Mouse (Mus musculus) embryonic facial prominence, embryonic 13.5 days (tissue): ENCODE measurements at regions not wholly inside any gene's neighbourhood (a gene's known extent, or its start where the extent isn't known, plus 50 kb on each side); places are given as distances from the start of the nearest gene placed in this dataset.

Experiments
- ATAC-seq: fragments of 200-750 bp; cut with Nextera tagmentation; 2 replicates; pipeline ENCODE4 v1.8.0; 2017; ENCODE audit warnings: low read depth; ENCODE audit not compliant: insufficient number of reproducible peaks, insufficient read depth, low FRiP score, low TSS enrichment
- H3K27ac ChIP-seq: fragments of 300-500 bp; sonication (generic); 2 replicates; pipeline ENCODE4 v1.5.1; 2015; ENCODE audit warnings: moderate library complexity, mild to moderate bottlenecking, inconsistent platforms
- H3K27me3 ChIP-seq: fragments of 300-500 bp; sonication (generic); 2 replicates; pipeline ENCODE4 v1.6.1; 2015; ENCODE audit warnings: mild to moderate bottlenecking, inconsistent platforms
- H3K36me3 ChIP-seq: fragments of 300-500 bp; sonication (generic); 2 replicates; pipeline ENCODE4 v1.6.1; 2015; ENCODE audit warnings: mild to moderate bottlenecking, inconsistent platforms
- H3K4me1 ChIP-seq: fragments of 300-500 bp; sonication (generic); 2 replicates; pipeline ENCODE4 v1.6.1; 2015; ENCODE audit warnings: inconsistent platforms
- H3K4me2 ChIP-seq: fragments of 300-500 bp; sonication (generic); 2 replicates; pipeline ENCODE4 v1.6.1; 2015; ENCODE audit warnings: moderate library complexity, mild to moderate bottlenecking, inconsistent platforms
- H3K4me3 ChIP-seq: fragments of 300-500 bp; sonication (generic); 2 replicates; pipeline ENCODE4 v1.5.1; 2015; ENCODE audit warnings: mild to moderate bottlenecking, inconsistent platforms
- H3K9ac ChIP-seq: fragments of 300-500 bp; sonication (generic); 2 replicates; pipeline ENCODE4 v1.6.1; 2015; ENCODE audit warnings: mild to moderate bottlenecking, inconsistent platforms
- H3K9me3 ChIP-seq: fragments of 300-500 bp; sonication (generic); 2 replicates; pipeline ENCODE4 v1.6.1; 2016; ENCODE audit warnings: inconsistent platforms
- WGBS: fragments of 180-500 bp; shearing (Covaris S2); methylation state at CpG from one replicate; pipeline ENCODE4 v1.1.7; 2015; ENCODE audit warnings: mixed read lengths; 5-methylcytosine and 5-hydroxymethylcytosine counted together

DNA sequence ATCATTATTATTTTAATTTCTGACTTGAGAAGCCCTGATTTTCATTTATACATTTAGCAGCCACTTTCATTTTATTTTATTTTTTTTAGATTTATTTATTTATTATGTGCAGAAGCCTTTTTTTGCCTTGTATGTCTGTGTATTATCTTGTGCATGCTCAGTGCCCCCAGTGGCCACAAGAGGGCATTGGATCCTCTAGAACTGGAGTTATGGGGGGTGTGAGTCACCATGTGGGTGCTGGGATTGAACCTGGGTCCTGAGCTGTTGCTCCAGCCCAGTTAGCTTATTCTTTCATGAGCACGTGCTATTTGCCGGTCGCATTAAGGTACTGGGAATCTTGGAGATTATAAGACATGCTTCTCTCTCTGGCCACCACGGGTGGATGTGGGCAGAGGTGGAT lies 136.3 kb upstream of the Ubr2 start:
- Histone ChIP-seq H3K9me3 (no peaks in the 10 kb centered on the region), H3K9ac (0 out of 2 replicates have a peak overlapping the region, but pooled peaks have one; percentile 27), H3K36me3 (peaks cover 16% of the 10 kb centered on the region), H3K4me2 (no peak overlapping the region; the same call in 1 of the 2 replicates), H3K27ac (peak overlapping the region; percentile 16; the same call in 1 of the 2 replicates), H3K27me3 (no peaks in the 10 kb centered on the region), H3K4me1 (peaks cover 81% of the 10 kb centered on the region), H3K4me3 (no peak overlapping the region)
- 91% methylated on average over 4 of the region's 4 CpGs for WGBS
- no peak for ATAC-seq

DNA sequence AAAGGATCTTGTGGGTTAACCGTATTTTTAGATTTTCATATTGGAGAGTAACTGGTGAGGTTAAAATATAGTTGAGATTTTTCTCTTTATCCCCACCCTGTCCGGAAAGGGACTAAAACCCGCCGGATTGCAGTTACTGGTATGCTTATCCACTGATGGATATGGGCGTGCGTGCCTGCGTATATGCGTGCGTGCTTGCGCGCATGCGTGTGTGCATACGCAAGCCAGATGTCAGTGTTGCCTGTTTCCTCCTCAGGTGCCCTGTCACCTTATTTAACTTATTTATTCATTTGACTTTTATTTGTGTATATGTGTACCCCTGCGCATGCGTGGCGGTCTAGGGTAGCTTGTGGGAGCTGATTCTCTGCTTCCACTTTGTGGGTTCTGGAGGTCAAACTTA lies 135.2 kb upstream of the Ubr2 start:
- Histone ChIP-seq H3K4me2 (no peak overlapping the region), H3K27me3 (no peaks in the 10 kb centered on the region), H3K9me3 (no peaks in the 10 kb centered on the region), H3K4me3 (no peak overlapping the region), H3K36me3 (peaks cover 16% of the 10 kb centered on the region), H3K27ac (no peak overlapping the region), H3K4me1 (peaks cover 71% of the 10 kb centered on the region), H3K9ac (no peak overlapping the region)
- no peak for ATAC-seq
- 96% methylated on average over 16 of the region's 16 CpGs for WGBS

DNA sequence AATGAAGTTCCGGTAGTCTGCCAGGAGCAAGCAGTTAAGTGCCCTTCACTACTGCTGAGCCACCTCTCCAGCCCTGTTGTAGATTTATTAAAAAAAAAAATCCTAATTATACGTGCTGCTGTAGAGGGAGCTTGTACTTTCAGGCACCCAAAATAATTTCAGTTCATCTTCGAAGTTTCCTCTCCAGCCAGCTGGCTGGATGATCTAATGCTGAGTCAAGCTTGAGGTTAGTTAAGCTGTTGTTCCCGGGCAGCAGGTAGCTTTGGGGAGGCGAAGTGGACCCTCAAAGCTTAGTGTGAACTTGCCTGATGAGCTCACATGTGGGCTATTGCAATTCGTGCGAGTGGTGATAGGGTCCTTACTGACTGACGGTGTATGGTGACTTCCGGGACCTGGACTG lies 134.6 kb upstream of the Ubr2 start:
- H3K9me3 ChIP-seq = no peaks in the 10 kb centered on the region
- ATAC-seq = no peak
- H3K4me2 ChIP-seq = no peak overlapping the region
- H3K4me3 ChIP-seq = no peak overlapping the region
- H3K27me3 ChIP-seq = no peaks in the 10 kb centered on the region
- H3K27ac ChIP-seq = no peak overlapping the region
- no peak overlapping the region for H3K9ac ChIP-seq
- 87% methylated on average over 9 of the region's 9 CpGs for WGBS
- H3K36me3 ChIP-seq = peaks cover 16% of the 10 kb centered on the region
- peaks cover 65% of the 10 kb centered on the region for H3K4me1 ChIP-seq

DNA sequence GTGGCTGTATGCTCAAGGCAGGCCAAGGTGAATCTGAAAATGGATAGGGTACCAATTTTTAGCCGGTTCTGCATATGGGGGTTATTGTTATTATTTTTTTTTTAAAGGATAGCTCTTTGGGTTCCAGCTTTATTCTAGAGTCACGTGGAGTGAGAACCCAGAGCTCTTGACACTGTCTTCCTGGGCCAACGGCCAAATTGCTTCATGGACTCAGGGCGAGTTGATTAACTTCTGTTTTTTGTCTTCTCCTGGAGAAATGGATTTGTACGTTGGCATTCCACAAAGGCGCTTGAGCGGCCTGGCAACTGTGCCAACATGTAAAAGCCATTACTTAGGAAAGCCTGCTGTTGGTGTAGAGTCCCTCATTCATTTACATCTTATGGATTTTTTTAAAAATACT lies 134.1 kb upstream of the Ubr2 start:
- Histone ChIP-seq H3K9me3 (no peaks in the 10 kb centered on the region), H3K27ac (no peak overlapping the region), H3K4me1 (peaks cover 59% of the 10 kb centered on the region), H3K27me3 (no peaks in the 10 kb centered on the region), H3K9ac (no peak overlapping the region), H3K4me3 (no peak overlapping the region), H3K36me3 (peaks cover 16% of the 10 kb centered on the region), H3K4me2 (peak overlapping the region; percentile 93; the same call in 1 of the 2 replicates)
- ATAC-seq = no peak
- 70% methylated on average over 7 of the region's 7 CpGs for WGBS

DNA sequence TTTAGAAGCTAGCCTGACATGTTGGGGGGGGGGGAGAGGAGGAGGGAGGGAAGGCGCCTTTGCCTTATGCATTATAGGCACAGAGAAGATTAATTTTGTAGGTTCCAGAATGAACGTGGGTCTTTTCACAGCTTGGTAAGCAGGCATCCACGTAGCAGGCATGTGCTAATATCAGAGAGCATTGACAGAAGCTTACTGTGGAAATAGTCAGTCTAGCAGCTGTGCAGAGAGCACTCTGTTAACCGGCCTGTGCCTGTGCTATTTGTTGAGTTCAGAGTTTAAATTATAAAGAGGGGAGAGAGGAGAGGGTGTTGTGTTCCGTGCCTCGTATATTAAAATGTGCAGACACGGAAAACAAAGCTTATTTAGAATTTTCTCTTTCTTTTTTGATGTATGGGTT lies 133.5 kb upstream of the Ubr2 start:
- H3K27ac ChIP-seq = no peak overlapping the region
- ATAC-seq = no peak
- 67% methylated on average over 7 of the region's 7 CpGs for WGBS
- peak overlapping the region; percentile 6; the same call in 1 of the 2 replicates for H3K4me3 ChIP-seq
- H3K9me3 ChIP-seq = no peaks in the 10 kb centered on the region
- H3K36me3 ChIP-seq = peaks cover 16% of the 10 kb centered on the region
- no peak overlapping the region for H3K9ac ChIP-seq
- no peaks in the 10 kb centered on the region for H3K27me3 ChIP-seq
- peaks cover 59% of the 10 kb centered on the region for H3K4me1 ChIP-seq
- H3K4me2 ChIP-seq = peak overlapping the region; percentile 93

DNA sequence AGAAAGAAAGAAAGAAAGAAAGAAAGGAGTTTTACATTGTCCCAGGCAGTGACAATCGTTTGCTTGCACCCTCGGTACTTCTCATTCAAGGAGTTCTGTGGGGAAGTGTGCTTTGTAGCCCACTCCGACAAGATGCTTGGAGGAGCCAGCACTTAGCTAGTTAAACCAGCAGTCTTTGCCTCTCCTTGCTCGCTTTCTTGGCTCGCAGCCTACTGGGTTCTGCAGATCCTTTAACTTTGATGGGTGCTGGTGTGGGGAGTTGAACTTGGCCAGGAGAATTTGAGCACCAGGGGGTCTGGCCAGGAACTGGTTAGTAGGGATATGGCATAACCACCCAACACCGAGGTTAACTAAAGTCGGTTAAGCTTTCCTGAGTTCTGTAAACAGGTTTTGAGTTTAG lies 132.5 kb upstream of the Ubr2 start:
- Histone ChIP-seq H3K4me3 (peak overlapping the region; percentile 68), H3K27me3 (no peaks in the 10 kb centered on the region), H3K4me1 (peaks cover 56% of the 10 kb centered on the region), H3K27ac (peak overlapping the region; percentile 99), H3K4me2 (peak overlapping the region; percentile 93), H3K9me3 (no peaks in the 10 kb centered on the region), H3K9ac (peak overlapping the region; percentile 78), H3K36me3 (peaks cover 16% of the 10 kb centered on the region)
- ATAC-seq = no peak
- 11% methylated on average over 7 of the region's 7 CpGs for WGBS

DNA sequence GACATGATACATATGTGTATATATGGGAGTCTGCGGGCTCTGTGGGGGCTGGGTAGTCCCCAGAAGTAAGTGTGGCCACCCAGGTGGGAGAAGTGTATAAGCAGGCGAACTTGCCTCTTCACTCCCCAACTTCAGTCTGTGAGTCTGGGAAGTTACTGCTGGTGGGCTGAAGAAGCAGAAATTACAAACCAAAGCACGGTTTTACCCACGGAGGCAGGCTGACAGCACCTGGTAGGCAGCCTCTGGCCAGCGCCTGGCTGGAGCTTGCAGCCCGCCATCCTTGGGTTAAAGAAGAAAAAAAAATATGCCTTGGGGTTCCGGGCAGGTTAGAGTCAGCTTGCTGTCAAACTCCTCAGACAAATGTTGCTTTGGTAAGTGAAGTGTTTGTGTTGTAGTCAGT lies 131.9 kb upstream of the Ubr2 start:
- Histone ChIP-seq H3K9me3 (no peaks in the 10 kb centered on the region), H3K4me1 (peaks cover 53% of the 10 kb centered on the region), H3K9ac (peak overlapping the region; percentile 78), H3K4me2 (peak overlapping the region; percentile 93), H3K36me3 (peaks cover 16% of the 10 kb centered on the region), H3K27ac (peak overlapping the region; percentile 99), H3K27me3 (no peaks in the 10 kb centered on the region), H3K4me3 (peak overlapping the region; percentile 68)
- no peak for ATAC-seq
- 2% methylated on average over 7 of the region's 7 CpGs for WGBS

DNA sequence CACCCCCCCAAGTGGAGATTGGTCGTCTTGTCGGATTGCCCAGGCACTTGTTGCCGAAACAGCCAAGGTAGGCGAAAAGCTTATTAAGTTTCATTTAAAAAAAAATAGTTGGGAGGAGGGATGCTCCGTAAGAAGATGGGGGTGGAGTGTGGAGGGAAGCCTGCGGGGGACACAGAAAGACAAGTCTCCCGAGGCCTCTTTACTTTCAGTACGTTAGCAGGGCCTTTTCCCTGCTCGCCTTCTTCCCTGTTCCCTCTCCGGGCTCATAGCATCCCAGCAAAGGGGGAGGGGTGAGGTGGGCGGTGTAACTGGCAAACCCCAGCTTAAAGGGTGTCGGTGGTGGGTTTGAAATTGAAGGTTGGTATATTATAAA lies 131.5 kb upstream of the Ubr2 start:
- ATAC-seq = no peak
- Histone ChIP-seq H3K4me3 (peak overlapping the region; percentile 68), H3K36me3 (peaks cover 16% of the 10 kb centered on the region), H3K9me3 (no peaks in the 10 kb centered on the region), H3K4me1 (peaks cover 50% of the 10 kb centered on the region), H3K9ac (peak overlapping the region; percentile 78), H3K27ac (peak overlapping the region; percentile 99), H3K27me3 (no peaks in the 10 kb centered on the region), H3K4me2 (peak overlapping the region; percentile 93)
- 0% methylated on average over 12 of the region's 12 CpGs for WGBS

DNA sequence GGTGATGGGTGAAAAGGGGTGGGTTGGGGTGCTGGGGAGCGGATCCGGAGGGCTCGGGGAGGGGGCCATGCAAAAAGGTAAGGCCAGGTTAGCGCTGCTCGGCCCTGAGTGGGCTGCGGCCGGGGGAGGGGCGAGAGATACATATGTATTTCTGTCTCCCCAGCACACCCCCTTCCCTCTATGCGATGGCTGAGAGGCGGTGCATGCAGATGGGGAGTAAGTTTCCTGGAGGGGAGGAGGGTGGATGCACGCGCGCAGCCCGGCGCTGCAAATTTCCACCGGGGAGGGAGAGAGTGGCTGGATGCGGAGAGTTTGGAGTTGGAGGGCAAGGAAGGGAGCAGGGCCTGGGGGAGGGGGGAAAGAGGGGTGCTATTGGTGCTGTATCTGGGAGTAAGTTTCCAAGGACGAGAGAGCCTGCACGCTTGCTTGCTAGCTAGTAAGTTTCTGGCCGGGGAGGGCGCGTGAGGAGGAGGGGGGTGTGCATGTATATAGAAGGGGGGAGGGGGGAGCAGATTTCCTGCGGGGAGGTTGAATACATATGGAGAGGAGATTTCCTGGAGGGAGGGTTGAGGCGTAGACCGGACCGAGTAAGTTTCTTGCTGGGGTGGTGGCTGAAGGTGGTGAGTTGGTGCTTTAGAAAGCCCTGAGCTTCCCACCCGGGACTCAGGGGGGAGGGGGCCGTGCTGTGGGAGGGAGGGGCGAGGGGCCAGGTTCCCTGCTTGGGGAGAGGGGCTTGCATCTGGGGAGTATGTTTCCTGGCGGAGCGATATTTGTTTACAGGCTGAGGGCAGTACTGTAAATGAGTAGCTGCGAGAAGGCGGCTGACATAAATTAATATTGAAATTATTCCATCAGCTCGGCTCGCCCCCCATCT lies 130.8 kb upstream of the Ubr2 start:
- no peaks in the 10 kb centered on the region for H3K27me3 ChIP-seq
- peak overlapping the region; percentile 68 for H3K4me3 ChIP-seq
- peaks cover 47% of the 10 kb centered on the region for H3K4me1 ChIP-seq
- WGBS = under 1% methylated on average over 35 of the region's 35 CpGs
- H3K9me3 ChIP-seq = no peaks in the 10 kb centered on the region
- H3K4me2 ChIP-seq = peak overlapping the region; percentile 93
- ATAC-seq = peak; percentile 78
- peak overlapping the region; percentile 78 for H3K9ac ChIP-seq
- H3K27ac ChIP-seq = peak overlapping the region; percentile 99
- peaks cover 12% of the 10 kb centered on the region for H3K36me3 ChIP-seq

DNA sequence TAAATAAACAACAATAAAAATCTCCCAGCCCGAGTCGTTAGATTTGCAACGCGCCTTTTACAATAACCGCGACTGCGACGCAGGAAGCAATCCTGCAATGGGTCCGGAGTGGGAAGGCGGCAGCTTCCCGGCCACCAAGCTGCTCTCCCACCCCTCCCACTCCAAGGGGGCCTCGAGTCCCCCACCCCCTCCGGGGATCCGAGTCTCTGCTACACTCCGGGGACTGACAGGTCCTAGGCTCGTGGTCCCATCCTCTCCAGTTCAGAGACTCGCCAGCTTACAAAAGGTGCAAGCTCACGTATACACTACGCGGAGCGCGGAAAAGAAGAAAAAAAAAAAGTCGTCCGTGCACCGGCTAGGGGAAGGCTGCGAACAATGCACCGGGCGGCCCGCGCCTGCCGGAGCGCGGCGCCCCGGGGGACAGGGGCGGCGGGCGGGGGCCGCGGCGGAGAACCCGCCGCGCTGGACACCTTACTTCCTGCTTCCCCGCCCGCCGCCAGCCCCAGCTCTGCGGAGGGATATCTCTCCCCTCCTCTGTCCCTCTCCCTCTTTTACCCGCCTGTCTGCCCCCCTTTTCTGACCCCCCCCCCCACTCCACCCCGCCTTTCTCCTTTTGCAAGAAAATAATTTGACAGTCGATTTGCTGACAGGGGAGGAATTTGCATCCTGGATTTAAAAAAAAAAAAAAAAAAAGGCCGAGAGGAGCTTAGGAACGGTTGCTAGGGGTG lies 130.0 kb upstream of the Ubr2 start:
- Histone ChIP-seq H3K4me2 (peak overlapping the region; percentile 93), H3K9ac (peak overlapping the region; percentile 89), H3K27ac (peak overlapping the region; percentile 99), H3K27me3 (no peaks in the 10 kb centered on the region), H3K4me3 (peak overlapping the region; percentile 68), H3K4me1 (peaks cover 39% of the 10 kb centered on the region), H3K36me3 (peaks cover 4% of the 10 kb centered on the region; the same call in 1 of the 2 replicates), H3K9me3 (no peaks in the 10 kb centered on the region)
- peak; percentile 26 for ATAC-seq
- WGBS = under 1% methylated on average over 48 of the region's 53 CpGs

DNA sequence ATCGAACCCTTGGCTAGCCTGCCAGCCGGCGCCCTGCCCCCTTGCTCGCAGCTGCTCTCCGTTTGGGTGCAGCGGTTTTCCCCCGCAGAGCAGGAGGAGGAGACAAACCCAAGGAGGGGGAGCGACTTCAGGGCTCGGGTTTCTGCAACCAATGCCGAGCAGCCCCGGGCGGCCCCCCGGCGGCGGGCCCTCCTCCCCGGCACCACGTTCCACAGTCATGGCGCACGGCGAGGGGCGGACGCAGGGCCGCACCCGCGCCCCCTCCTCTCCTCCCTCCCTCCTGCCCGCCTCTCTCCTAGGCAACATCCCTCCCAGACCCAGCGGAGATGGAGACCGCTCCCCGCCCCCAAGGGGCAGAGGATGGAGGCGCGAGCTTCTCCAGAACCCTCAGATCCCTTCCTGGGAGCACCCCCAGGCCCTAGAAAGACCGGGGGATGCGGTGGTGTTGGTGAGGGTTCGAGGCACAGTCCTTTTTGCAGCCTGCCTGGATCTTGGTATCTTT lies 129.4 kb upstream of the Ubr2 start:
- H3K27me3 ChIP-seq = no peaks in the 10 kb centered on the region
- no peaks in the 10 kb centered on the region for H3K9me3 ChIP-seq
- H3K4me2 ChIP-seq = peak overlapping the region; percentile 93
- H3K4me3 ChIP-seq = peak overlapping the region; percentile 68
- ATAC-seq = peak; percentile 91
- peak overlapping the region; percentile 89 for H3K9ac ChIP-seq
- H3K4me1 ChIP-seq = peaks cover 33% of the 10 kb centered on the region
- H3K36me3 ChIP-seq = no peaks in the 10 kb centered on the region
- under 1% methylated on average over 30 of the region's 34 CpGs for WGBS
- peak overlapping the region; percentile 99 for H3K27ac ChIP-seq
